Mouse (Mus musculus) frontal cortex, adult (tissue): ENCODE results near the gene Hmgn1.
A peak's percentile ranks its signal among the peaks of the same experiment; 100 is the strongest.
"Not testable (repeated sequence)": the region's sequence is repeated elsewhere in the genome, so short reads cannot be mapped to it uniquely, and the experiment has no call there.

ENCODE experiments used
- ATAC-seq: cut with Nextera tagmentation; 2 replicates; pipeline ENCODE4 v1.9.2; 2017; ENCODE audit warnings: mild to moderate bottlenecking, moderate library complexity, mixed read lengths; ENCODE audit not compliant: low TSS enrichment

Hmgn1 gene

DNA sequence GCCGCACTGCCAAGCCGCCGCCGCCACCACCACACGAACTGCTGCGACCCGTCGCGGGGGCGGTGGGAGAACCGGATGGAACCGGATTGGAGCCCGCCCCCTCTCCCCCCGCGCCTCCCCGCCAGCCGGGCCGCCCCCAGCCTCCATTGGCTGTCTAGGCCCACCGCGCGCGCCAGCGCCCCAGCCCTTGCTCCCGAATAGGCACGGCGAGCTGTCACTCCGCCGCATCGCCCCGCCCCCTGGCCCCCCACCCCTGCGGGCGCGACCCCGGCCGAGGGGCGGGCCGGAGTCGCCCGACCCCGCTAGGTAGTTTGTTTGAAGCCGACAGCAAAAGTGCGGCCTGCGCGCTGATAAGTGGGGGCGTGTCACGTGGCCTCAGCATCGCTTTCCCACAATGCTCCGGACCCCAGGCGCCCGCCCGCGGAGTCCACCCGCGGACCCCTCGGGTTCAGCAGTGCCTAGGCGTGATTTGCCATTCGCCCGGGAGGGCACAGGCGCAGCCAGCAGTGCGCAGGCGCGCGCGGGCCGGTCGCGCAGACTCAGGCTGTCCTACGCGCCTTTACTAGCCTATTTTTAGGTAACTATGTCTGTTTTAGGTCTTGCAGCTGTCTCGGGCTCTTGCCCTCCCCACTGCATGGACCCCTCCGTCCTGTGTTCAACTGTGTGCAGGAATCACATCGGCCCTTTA is at the start of gene Hmgn1:
Gene Hmgn1 (minus strand): TSS at position 73 of the 688 bp plus-strand sequence.
- ATAC-seq: peak; percentile 87

DNA sequence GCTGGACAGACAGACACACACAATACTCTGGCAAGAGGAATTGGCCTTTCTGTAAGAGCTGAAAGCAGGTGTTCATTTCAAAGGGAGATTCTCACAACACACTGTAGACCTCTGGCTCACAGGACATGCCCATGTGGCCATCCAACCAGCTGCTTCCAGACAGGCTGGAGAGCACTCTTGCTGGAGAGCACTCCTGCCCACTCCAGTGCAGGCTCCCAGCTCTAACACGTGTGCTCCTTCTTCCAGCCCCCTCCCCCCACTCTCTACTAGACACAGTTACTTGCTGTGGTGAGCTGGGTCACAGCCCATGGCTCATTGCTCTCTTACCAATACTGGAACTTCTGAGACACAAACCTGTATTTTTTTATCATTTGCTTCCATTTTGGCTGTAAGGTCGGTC is 47.9 kb upstream of the Hmgn1 start:
- no peak for ATAC-seq

DNA sequence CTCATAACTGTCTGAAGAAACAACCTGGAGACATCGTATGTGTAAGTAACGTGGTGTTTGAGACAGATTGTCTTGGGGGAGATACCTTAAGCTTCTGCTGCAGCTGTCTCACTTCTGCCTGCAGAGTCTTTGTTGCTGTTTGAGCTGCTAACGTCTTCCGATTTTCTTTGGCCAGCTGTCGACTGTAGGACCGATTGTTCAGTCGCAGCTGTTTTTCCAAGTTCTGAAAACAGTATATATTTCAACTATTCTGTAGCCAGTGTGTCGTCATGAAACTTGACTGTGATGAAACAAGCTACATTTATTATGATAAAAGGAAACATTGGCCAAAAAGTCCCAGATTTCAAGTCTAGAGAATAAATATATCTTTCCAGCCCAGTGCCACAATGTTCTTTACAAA is 46.1 kb upstream of the Hmgn1 start:
- no peak for ATAC-seq

DNA sequence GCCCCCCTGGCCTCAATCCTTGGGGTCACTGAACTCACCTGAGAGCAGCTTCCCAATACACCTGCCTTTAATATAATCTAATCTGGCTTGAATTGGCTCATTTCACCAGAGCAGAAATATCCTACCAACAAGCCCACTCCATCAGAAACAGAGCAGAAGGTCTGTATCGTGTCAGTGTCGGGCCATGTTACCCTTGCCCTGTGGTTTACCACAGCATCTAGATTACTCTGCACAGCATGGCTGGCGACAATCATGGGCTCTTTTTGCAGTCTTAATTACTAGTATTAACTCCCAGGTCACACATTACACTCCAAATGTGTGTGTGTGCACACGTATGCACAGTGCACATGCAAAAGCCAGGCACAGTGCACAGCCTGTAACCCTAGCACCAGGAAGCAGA is 41.3 kb upstream of the Hmgn1 start:
- ATAC-seq: no peak

DNA sequence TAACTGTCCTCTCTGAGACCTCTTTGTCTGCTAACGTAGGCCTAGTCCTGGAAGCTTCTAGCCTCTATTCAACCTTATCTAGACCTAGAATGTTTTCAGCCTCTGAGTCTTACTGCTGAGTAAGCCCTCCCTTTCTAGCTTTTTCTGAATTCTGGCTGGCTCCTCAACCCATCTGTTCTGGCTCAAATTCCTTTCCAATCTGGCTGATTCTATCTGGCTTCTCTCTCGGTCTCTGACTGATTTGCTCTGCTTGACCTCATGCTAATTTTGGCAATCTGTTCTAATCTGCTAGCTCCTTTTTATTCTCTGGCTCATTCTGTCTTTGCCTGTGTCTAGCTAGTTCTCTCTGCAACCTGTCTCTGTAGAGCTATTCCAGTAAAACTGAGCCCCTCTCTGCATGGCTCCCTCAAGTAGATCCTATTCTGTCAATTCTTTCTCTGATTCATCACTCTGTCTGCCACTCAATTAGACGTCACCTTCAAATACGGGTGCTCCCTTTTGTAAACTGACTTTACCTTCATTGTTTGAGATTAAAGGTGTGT is 38.3 kb upstream of the Hmgn1 start:
- no peak for ATAC-seq

DNA sequence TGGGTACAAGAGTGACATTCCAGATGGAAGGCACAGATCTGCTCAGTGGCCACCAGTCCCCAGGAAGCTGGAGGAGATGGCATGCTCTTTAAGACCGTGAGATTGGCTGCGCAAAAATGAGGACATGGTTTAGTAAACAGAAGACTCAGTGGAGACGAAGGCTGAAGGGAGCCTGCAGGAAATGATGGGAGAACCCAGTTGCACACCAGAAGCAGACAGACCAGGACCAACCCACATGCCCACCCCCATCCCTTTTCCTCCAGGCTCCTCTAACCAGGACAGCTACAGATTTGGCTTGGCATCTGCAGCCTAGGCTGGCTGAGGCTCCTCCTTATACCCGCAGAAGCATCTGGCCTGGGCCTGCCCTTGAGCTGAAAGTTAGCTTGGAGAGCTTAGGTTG is 33.8 kb upstream of the Hmgn1 start:
- no peak for ATAC-seq

DNA sequence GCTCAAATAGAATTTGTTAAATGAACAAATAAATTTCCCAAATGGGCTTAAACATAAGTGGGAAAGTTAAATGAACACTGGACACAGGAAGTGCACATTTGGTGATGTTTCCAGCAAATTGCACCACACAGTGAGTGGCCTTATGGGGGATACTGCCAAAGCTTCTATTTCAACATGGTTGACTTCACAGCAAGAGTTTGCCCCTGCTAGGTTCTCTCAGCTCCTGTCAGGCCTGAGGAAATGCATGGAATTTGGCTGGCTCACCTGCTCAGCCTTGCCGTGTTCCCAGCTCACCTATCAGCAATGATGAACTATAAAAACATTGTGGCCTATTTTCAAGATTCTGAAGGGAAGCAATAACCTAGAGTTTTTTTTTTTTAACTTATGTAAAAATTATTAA is 33.4 kb upstream of the Hmgn1 start:
- ATAC-seq: no peak

DNA sequence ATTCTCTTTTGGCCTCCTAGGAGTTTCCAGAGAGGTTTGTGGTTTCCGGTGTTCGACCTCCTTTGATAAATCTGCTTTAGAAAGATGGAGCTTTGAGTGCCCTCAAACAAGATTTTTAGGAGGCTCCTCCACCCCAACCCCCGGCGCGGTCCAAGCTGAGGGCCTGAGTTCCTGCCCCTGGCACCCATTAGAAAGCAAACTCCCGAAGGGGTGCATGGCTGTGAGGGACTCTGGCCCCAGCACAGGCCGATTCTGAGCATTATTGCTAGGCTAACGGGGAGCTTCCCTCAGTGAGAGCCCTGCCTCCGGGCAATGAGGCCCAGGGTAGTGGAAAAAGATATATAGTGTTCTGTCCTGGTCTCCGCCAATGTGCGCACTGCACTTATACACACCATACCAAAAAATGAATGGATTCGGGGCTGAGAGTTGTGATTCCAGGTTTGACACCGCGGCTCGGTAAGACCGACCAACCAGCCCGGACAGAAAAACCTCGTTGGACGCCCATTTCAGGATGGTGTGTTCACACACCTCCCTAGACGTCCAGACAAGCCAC is 32.3 kb upstream of the Hmgn1 start:
- ATAC-seq: no peak

DNA sequence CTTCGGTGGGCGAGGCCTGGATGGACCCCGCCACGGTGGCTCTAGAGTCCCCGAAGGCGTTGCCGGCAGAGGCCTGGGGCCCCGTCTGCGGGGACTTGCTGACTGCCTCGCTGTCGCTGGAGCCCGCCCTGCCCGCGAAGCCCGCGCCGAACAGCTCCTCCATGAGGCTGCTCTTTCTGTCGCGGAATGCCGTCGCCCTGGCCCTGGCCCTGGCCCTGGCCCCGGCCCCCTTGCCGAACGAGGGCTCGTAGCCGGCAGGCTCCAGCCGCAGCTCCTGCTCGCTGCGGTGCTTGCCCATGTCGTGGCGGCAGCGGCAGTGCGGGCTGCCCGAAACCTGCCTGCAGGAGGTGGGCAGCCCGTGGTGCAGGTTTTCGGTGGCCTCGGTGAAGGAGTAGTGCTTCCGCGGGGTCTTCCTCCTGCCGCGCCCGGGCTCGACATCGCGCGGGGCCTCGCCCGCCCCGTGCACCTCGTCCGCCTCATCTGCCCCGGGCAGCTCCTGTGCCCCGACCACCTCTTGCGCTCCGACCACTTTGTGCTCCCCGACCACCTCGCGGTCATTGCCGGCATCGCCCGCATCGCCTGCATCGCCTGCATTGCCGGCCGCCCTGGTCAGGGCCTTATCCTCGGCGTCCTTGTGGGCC is 31.7 kb upstream of the Hmgn1 start:
- ATAC-seq: no peak

DNA sequence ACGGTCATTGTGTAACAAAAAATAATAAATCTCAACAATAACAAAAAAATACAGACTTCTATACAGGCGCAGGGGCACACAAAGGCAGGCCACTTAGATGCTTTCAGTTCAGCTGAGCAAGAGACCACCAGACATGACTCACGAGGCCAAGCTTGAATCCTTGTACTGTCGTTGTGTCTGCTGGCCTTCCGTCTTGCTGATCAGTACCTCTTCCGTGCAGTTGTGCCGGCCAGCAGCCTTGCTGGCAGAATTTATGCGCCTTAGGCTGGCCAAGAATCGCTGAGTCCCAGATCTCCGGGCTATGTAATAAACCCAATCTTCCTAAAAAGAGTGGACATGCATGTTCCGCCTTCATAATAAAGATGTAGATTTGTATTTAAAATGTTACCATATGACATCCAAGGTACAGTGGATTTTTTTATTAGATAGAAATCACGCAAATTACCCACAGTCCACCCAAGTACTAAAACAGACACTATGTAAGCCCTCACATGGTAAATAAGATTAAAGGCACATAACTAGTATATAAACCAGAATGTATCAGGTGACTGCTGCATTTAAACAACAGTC is 31.1 kb upstream of the Hmgn1 start:
- no peak for ATAC-seq

DNA sequence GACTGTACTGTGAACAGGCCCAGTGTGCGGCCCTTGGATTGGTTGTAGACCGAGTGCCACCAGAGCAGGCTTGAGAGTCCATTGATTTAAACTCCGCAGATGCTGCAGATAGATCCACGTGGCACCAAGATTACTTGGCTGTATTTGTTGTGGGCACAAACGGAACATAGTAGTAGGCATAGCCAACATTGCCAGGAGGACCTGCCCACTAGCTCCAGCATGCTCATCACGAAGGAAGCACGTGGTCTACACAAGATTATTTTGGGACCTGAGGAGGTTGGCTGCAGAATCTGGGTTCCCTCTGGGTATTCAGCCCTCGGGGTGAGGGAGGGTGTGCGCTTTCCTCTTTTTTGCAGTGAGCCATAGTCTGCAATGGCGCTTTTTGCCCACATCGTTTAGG is 29.6 kb upstream of the Hmgn1 start:
- peak; percentile 83 for ATAC-seq

DNA sequence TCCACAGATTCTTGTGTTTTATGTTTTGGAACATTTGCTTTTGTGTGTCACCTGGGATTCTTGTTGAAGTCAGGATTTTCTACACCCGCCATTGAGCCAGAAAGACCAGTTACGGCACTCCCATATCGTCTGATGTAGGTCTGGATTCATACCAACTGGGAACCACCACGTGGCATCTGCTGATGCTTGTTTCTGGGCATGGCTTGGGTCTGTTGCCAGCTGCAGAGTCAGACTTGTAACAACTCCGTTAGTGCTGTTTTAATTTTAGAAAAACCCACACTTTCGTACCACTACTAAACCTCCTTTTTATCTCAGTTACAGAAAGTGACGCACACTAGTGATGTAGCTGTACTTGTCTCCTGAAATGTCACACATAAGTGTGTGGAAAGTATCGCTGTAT is 28.5 kb upstream of the Hmgn1 start:
- ATAC-seq: peak; percentile 57

DNA sequence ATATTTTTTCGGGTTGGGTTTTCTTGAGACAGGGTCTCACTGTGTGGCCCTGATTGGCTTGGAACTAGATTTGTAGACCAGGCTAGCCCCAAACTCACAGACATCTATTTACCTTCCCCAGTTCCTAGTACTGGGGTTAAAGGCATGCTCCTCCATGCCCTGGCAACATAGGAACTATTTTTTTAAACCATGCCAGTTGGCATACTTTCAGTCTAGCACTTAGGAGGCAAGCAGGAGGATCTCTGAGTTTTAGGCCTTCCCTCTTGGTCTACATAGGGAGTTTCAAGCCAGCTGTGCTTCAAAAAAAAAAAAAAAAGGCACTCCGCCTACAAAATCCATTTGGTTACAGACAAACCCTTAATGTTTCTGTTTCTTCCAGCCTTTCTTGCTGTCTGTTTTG is 26.9 kb upstream of the Hmgn1 start:
- no peak for ATAC-seq

DNA sequence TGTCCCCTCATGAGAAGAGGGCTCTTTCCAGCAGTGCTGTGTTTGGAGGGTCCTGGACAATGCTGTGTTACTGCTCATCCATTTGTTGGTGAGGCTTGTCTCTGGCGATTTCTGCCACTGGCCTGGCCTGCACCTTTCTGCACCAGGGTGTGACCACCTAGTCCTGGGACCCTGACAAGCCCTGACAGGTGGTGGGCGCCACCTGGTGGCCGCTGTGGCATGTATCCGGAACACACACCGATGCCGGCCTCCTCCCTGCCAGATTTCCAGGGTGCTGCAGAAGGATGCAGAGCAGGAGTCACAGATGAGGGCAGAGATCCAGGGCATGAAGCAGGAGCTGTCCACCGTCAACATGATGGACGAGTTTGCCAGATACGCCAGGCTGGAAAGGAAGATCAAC is 24.0 kb upstream of the Hmgn1 start:
- ATAC-seq: peak; percentile 61

DNA sequence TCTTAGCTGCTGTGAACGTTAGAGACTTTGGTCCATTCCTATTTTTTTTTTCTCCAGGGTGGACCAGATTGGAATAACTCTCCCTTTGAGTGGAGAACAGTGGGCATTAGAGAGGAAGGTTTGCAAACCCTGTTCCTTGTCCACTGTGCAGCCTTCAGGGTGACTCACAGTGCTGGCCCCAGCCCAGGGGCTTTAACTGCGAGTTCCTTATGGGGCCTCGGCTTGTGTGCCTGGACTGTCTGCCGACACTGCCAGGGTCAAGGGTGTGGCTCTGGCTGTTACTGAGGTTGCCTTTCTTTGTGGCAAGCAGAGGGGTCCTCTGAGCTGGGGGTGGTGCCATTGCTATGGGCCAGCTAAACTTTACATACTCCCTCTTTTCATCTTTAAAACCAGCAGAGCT is 23.5 kb upstream of the Hmgn1 start:
- ATAC-seq: no peak

DNA sequence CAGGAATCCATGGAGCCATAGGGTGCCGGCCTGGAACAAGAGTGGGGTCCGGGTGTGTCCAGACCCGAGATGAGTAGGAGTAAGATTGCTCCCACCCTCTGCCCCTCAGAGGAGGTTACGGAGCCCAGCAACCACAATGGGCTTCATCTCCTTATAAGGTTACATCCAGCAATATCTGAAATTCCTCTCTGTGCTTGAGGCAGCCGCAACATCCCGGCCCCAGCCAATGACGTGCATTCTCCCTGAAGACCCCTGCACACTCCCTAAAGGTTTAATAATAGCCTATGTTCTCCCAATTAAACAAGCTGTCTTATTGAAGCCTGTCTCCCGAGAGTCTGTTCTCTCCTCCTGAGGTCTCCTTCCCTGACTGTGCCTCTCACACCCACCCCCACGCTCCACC is 21.8 kb upstream of the Hmgn1 start:
- no peak for ATAC-seq

DNA sequence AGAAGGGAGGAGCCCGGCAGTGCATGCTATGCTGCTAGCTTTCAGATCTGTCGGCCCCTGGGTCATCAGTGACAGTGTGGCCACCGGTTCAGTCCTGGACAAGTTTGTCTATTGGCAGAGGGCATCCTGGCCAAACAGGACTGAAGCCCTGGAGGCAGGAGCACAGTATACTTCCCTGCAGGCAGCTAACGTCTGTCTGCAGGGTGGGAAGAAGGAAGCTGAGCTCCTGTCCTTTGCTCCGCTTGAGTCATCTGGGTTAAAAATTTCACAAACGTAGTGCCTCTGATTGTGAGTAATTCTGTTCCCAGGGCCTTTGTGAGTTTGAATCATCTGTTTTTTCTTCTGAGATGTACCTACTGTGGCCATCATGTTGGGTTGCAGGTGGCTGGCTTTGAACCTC is 21.3 kb upstream of the Hmgn1 start:
- ATAC-seq: no peak

DNA sequence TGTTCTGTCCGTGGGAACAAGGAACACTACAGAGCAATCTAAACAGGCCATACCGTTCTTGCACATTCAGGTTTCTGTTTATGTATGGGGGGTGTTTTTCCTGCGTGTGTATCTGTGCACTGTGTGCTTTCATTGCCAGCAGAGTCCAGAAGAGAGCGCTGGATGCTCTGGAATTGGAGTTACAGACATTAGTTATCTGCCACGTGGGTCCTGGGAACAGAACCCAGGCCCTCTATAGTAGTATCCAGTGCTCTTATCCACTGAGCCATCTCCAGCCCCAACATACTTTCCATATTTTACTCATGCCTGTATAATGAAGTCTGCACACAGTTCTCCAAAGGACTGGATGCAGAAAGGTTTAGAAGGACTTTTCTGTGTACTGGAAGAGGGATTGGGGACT is 18.3 kb upstream of the Hmgn1 start:
- ATAC-seq: no peak

DNA sequence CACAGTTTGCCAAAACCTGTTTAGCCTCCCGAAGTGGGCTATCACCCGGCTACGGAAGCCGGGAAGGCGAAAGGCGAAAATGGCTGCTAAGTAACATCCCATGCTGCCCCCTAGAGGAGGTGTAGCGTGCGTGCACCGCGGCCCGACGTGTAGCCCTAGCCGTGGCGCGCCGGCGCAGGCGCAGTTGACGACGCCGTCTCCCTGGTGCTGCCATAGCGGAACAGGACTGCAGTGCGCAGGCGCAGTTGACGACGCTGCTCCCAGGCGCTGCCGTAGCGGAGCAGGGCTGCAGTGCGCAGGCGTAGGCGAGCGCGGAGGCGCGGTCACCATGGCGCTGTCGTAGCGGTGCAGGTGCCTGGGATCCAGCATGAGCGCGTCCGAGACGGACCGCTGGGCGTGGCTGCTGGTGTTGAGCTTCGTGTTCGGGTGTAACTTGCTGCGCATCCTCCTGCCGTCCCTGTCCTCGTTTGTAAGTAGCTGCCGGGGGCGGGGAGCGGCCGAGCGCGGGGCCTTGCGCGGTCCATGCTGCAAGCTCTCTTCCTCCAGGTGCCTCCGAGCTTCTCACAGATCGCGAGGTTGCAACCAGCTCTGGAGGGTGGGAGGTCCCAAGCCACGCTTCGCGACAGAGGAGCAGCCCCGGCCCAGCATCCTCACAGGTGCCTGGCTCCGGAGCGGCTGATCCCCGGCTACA is 17.7 kb upstream of the Hmgn1 start, which contains the start of gene Wrb:
Gene Wrb (plus strand): TSS at position 298 of the 691 bp plus-strand sequence.
- peak; percentile 97 for ATAC-seq

DNA sequence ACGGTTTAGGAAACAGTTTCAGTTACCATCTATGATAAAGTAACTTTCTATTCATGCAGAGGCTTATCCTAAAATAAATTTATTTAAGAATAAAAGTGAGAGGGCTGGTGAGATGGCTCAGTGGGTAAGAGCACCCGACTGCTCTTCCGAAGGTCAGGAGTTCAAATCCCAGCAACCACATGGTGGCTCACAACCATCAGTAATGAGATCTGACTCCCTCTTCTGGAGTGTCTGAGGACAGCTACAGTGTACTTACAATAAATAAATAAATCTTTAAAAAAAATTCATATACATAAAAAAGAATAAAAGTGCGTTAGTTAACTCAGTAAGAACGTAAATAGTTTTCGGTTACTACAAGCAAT is 17.2 kb upstream of the Hmgn1 start:
- ATAC-seq: not testable (repeated sequence)

DNA sequence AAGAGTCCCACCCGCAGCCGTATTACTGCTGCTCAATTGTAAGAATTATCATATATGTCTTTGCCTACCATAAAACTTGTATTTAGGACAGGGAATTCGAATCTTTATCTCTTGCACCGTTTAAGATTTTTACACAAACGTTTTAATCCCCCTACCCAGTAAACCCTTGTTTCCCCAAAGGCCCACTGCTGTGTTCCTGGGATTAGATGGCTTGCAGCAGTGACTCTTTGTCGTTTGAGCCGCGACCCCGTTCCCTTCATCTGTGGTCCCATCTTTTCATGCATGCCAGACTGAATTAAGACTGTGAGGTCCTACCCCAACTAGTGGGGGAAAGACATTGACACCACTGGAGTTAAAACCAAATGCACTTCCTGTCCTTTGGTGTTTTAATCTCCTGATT is 937 bp upstream of the Hmgn1 start:
- no peak for ATAC-seq

DNA sequence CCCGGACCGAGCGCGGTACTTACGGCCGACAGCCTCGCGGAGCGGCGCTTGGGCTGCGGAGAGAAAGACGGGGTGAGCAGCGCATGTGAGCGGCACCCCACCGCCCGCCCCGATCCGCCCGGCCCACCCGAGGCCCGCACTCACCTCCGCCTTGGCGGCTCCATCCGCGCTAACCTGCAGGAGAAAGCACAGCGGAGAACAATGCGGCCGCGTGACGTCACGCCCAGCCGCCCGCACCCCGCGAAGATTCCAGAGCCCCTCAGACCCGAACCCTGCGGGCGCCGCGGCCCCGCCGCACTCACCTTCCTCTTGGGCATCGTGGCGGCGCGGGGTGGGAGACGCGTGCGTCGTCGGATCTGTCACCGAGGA is 257 bp downstream of the Hmgn1 start:
- ATAC-seq: peak; percentile 45
